Mouse (Mus musculus): ENCODE results near the gene Arl15.

DNA sequence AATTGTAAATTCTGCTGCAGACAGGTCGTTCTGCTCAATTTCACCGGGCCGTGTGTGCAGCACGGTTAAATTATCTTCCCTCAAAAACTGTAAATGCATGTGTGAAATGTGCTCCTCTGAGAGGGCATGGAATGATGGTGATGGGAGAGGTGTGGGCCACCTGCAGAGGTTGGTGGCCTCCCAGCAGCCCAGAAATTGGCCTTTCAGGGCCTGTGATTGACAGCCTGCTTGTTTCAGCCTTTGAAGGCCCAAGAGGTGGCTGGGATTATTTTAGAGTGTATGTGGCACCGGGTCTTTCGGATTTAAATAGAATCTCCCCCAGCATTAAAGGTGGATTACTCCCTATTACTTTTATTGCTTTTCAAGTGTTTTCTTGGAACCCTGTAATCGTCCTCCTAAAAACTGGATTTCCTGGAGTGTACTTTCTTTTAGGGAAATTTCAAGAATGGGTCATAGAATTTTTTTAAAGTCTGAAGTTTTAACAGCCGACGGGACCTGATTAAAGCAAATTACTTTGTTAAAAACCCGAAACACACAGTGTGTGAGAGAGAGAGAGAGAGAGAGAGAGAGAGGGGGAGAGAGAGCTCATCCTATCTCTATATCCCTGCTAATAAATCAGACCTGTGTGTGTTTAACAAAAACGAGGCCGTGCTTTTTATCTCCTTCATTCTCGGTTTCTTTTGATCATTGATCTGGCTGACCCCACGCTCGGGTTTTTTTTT is 186.6 kb downstream of the Arl15 start:
- TF ChIP-seq CTCF (IDR thresholded peaks at IDR 0.05), result no peak
- no peak for TF ChIP-seq EP300 (IDR thresholded peaks at IDR 0.05)
